Mouse (Mus musculus) kidney, embryonic 14.5 days (tissue): Measurements from ENCODE around the gene Twf1. TPM values are rescaled to one million over a fixed set of nuclear protein-coding genes. Genes with fewer than 3 reads are reported as not detected.

ENCODE experiments used
- ATAC-seq: fragments of 200-750 bp; cut with Nextera tagmentation; 2 replicates; pipeline ENCODE4 v1.8.0; 2017; ENCODE audit warnings: moderate number of reproducible peaks, mild to moderate bottlenecking, moderate TSS enrichment, moderate library complexity; ENCODE audit not compliant: low FRiP score, low TSS enrichment
- H3K27ac ChIP-seq: fragments of 300-500 bp; sonication (generic); 2 replicates; pipeline ENCODE4 v1.5.1; 2014; ENCODE audit warnings: low read depth, mild to moderate bottlenecking, low read length, moderate library complexity, mixed read lengths
- H3K27me3 ChIP-seq: fragments of 300-500 bp; sonication (generic); 2 replicates; pipeline ENCODE4 v1.6.1; 2014; ENCODE audit warnings: mild to moderate bottlenecking, low read length; ENCODE audit not compliant: control insufficient read depth, insufficient read depth
- H3K36me3 ChIP-seq: fragments of 300-500 bp; sonication (generic); 2 replicates; pipeline ENCODE4 v1.6.1; 2014; ENCODE audit warnings: low read length, mixed read lengths; ENCODE audit not compliant: control insufficient read depth, insufficient read depth
- H3K4me1 ChIP-seq: fragments of 300-500 bp; sonication (generic); 2 replicates; pipeline ENCODE4 v1.6.1; 2014; ENCODE audit warnings: low read length, mixed read lengths; ENCODE audit not compliant: control insufficient read depth, insufficient read depth
- H3K4me2 ChIP-seq: fragments of 300-500 bp; sonication (generic); replicated peaks from 2 replicates; pipeline ENCODE4 v1.6.1; 2014; ENCODE audit warnings: low read depth, mild to moderate bottlenecking, low read length
- H3K4me3 ChIP-seq: fragments of 300-500 bp; sonication (generic); 2 replicates; pipeline ENCODE4 v1.5.1; 2014; ENCODE audit warnings: mild to moderate bottlenecking, low read length
- H3K9ac ChIP-seq: fragments of 300-500 bp; sonication (generic); 2 replicates; pipeline ENCODE4 v1.6.1; 2014; ENCODE audit warnings: low read depth, mild to moderate bottlenecking, low read length, moderate library complexity
- H3K9me3 ChIP-seq: fragments of 300-500 bp; sonication (generic); 2 replicates; pipeline ENCODE4 v1.6.1; 2016; ENCODE audit warnings: low read length; ENCODE audit not compliant: control insufficient read depth
- WGBS: fragments of 180-500 bp; shearing (Covaris S2); extraction: QIAGEN DNeasy Blood & Tissue Kit; methylation state at CpG from one replicate; pipeline ENCODE4 v1.1.7; 2014; 5-methylcytosine and 5-hydroxymethylcytosine counted together
- polyA plus RNA-seq: library from polyadenylated mRNA; unstranded; fragments of >200 nt; fragmentation: Nextera tagmentation; extraction: Ambion mirVana; gene quantifications from 2 replicates; pipeline ENCODE4 v1.2.1, GENCODE M21; 2014

Twf1 gene
- polyA plus RNA-seq, 1 experiment from 2014 or later: 86.5 TPM

DNA sequence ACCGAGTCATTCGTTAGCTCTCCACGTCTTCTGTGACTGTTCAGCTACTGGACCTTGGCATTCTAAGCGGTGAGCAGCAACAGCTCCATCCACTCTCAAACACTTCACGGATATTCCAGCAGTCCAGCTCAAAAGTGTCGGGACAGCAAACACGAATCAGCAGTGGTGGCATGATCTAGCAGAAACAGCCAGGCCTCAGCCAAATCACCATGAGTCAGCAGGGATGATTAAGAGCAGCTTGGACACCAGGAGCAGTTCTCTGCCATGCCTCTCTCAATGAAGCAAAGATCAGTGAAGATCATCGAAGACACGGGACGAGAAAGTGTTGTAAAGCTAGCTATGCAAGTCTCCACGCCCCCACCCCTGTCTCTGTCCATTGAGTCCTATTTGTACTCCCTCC, 26.3 kb upstream of the Twf1 start:
- Histone ChIP-seq H3K27me3 (no peaks in the 10 kb centered on the region), H3K4me1 (no peaks in the 10 kb centered on the region), H3K27ac (no peak overlapping the region), H3K9me3 (no peaks in the 10 kb centered on the region), H3K4me2 (no peak overlapping the region), H3K36me3 (no peaks in the 10 kb centered on the region), H3K4me3 (no peak overlapping the region), H3K9ac (no peak overlapping the region)
- WGBS: 94% methylated on average over 11 of the region's 11 CpGs
- no peak for ATAC-seq

DNA sequence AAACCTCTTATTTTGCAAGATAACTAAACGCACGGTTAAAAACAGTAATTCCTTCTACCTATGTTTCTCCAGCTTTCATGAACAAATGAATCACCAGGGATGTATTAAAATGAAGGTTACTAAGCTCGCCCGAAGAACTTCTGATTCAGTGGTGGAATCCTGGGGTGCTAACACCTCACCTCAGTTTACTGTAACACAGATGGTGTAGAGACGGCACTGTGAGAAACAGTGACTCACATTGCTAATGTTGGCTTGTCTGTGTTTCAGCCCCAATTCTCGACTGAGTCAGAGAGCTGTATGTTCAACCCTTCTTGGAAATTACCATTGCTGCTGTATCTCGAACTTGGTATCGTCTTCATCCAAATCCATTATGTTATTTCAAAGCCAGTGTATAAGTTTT, 18.1 kb upstream of the Twf1 start:
- Histone ChIP-seq H3K27me3 (no peaks in the 10 kb centered on the region), H3K9me3 (no peaks in the 10 kb centered on the region), H3K9ac (no peak overlapping the region), H3K4me3 (no peak overlapping the region), H3K4me1 (no peaks in the 10 kb centered on the region), H3K4me2 (no peak overlapping the region), H3K36me3 (no peaks in the 10 kb centered on the region), H3K27ac (no peak overlapping the region)
- WGBS: 96% methylated on average over 8 of the region's 8 CpGs
- ATAC-seq: no peak

DNA sequence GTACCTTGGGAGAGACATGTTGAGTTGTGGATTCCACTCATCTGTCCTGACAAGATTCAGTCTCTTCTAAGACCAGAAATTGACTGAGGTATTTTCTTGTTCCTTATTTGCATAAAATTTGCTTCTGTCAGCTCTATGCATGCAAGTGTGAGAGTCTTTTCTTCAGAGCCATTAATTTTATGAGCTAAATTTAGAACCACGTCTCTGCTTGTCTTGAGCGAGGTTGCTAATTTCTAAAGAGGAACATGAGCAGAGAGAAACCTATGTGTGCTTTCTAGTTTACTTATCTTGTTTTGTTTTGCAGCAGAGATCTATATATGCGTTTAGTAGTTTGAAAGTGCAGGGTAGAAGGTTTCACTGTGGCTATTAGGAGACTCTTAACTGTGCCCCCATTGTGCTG, 12.8 kb upstream of the Twf1 start:
- Histone ChIP-seq H3K27me3 (no peaks in the 10 kb centered on the region), H3K4me2 (no peak overlapping the region), H3K9ac (no peak overlapping the region), H3K4me3 (no peak overlapping the region), H3K27ac (no peak overlapping the region), H3K36me3 (no peaks in the 10 kb centered on the region), H3K4me1 (no peaks in the 10 kb centered on the region), H3K9me3 (no peaks in the 10 kb centered on the region)
- no peak for ATAC-seq
- 44% methylated on average over 3 of the region's 3 CpGs for WGBS

DNA sequence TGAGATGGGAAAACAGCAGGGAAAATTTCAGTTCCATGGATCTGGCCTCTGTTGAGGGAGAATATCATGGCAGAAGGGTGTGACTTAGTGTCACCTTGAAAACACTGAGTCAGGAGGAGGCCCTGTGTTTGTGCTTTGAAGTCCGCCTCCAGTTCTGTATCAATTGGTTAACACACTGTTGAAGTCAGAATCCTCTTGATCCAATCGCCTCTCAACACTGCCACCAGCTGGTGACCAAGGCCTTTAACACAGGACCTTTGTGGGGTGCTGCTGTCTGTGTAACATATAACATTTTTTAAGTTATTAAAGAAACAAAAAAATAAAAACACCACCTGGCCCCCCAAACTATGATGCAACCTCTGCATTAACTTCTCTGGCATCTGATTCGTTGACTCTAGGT, 11.7 kb upstream of the Twf1 start:
- H3K4me3 ChIP-seq: no peak overlapping the region
- no peak overlapping the region for H3K4me2 ChIP-seq
- no peak overlapping the region for H3K9ac ChIP-seq
- WGBS: 27% methylated on average over 3 of the region's 3 CpGs
- H3K27me3 ChIP-seq: no peaks in the 10 kb centered on the region
- no peaks in the 10 kb centered on the region for H3K4me1 ChIP-seq
- no peaks in the 10 kb centered on the region for H3K36me3 ChIP-seq
- no peaks in the 10 kb centered on the region for H3K9me3 ChIP-seq
- H3K27ac ChIP-seq: no peak overlapping the region
- 0 out of 2 replicates have a peak, but pooled peaks have one; percentile 26 for ATAC-seq

DNA sequence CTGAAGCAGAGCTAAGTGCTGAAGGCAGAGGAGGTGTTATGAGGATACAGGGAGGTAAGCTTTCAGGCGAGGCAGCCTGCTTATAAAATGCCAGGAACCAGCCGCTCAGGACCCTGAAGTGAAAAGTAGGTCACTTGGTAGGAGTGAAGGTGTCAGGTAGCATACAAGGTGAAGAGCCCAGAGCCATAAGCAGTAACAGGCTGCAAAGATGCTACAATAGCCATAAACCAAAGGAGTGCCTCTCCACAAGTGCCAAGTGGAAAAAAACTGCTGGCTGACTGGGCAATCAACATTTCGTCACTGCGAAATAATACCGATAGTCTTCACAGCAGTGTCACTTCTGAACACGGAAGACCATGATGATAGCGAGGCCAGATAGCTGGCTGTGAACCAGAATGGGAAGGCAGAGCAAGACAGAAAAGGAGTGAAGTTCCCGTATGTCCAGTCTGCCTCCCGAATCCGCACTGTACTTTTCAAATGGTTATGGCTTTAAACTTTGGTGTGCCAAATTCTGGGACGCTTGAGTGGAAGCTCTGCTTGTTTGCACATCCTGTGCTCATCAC, 10.5 kb upstream of the Twf1 start:
- Histone ChIP-seq H3K27ac (no peak overlapping the region), H3K27me3 (no peaks in the 10 kb centered on the region), H3K4me1 (no peaks in the 10 kb centered on the region), H3K4me2 (no peak overlapping the region), H3K9ac (no peak overlapping the region), H3K36me3 (no peaks in the 10 kb centered on the region), H3K9me3 (no peaks in the 10 kb centered on the region), H3K4me3 (no peak overlapping the region)
- no peak for ATAC-seq
- 58% methylated on average over 11 of the region's 11 CpGs for WGBS

DNA sequence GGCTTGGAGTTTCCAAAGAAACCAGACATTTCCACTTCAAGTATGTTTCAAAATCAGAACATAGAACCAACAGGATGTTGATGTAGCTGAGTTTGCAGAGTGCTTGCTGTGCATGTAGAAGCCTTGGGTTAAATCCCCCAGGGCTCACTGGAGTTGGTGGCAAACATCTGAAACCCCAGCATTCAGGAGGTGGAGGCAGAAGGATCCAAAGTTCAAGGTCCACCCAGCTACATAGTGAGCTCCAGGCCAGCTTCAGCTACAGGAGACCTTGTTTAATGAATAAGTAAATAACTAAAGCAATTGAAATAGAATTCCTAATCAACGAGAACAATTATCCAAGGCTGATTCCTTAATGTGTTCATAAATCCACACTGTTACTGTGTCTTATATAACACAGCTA, 3.9 kb upstream of the Twf1 start:
- H3K9ac ChIP-seq: no peak overlapping the region
- H3K4me1 ChIP-seq: 0 out of 2 replicates have a peak, but pooled peaks cover 2% of the 10 kb centered on the region
- WGBS: 73% methylated on average over 1 of the region's 1 CpGs
- no peak for ATAC-seq
- H3K36me3 ChIP-seq: no peaks in the 10 kb centered on the region
- H3K27me3 ChIP-seq: no peaks in the 10 kb centered on the region
- no peak overlapping the region for H3K4me3 ChIP-seq
- no peak overlapping the region for H3K27ac ChIP-seq
- no peaks in the 10 kb centered on the region for H3K9me3 ChIP-seq
- H3K4me2 ChIP-seq: no peak overlapping the region

DNA sequence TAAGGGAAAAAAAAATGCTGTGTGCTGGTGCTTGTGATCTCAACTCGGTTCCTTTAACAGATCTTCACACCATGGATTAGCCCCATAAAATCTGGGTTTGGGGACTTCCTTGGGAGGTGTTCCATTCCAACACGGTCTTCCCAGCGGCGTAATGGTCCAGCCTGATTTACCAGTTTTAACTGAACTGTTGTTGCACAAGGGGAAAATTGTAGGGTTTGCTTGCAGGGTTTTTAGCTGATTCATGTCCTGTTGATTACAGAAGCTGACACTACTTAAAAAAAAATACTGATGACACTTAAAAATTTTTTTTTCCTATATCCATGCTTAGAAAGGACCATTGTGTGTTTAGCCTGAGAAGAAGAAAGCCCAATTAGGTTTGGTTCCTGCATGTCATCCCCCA, 1.7 kb upstream of the Twf1 start:
- Histone ChIP-seq H3K4me2 (no peak overlapping the region), H3K4me1 (peaks cover 2% of the 10 kb centered on the region; the same call in 1 of the 2 replicates), H3K27me3 (no peaks in the 10 kb centered on the region), H3K9ac (no peak overlapping the region), H3K27ac (no peak overlapping the region), H3K36me3 (peaks cover under 1% of the 10 kb centered on the region; the same call in 1 of the 2 replicates), H3K9me3 (no peaks in the 10 kb centered on the region), H3K4me3 (no peak overlapping the region)
- WGBS: 28% methylated on average over 4 of the region's 4 CpGs
- ATAC-seq: no peak

DNA sequence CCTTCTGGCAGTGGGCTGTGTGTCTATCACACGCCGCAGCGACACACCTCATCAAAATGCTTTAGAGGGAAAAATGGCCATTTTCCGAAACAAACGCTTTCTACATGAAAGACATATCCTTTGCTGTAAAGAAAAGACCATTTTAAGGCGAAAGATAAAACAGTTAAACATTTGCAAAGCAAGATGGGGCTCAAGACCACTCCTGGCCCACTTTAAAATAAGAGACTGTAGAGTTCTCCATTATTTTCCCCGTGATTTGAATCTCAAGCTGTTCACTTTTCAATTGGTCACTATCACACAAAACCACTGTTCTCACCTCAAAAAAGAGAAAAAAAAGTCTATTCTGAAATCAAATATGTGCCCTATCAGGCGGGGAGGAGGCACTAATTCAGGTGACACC, 394 bp upstream of the Twf1 start:
- Histone ChIP-seq H3K36me3 (peaks cover 13% of the 10 kb centered on the region; the same call in 1 of the 2 replicates), H3K27me3 (no peaks in the 10 kb centered on the region), H3K4me2 (peak overlapping the region; percentile 41; the same call in 1 of the 2 replicates), H3K9ac (no peak overlapping the region), H3K9me3 (no peaks in the 10 kb centered on the region), H3K4me1 (peaks cover 2% of the 10 kb centered on the region; the same call in 1 of the 2 replicates), H3K27ac (no peak overlapping the region), H3K4me3 (peak overlapping the region; percentile 94)
- ATAC-seq: no peak; the same call in 1 of the 2 replicates
- 16% methylated on average over 8 of the region's 8 CpGs for WGBS

DNA sequence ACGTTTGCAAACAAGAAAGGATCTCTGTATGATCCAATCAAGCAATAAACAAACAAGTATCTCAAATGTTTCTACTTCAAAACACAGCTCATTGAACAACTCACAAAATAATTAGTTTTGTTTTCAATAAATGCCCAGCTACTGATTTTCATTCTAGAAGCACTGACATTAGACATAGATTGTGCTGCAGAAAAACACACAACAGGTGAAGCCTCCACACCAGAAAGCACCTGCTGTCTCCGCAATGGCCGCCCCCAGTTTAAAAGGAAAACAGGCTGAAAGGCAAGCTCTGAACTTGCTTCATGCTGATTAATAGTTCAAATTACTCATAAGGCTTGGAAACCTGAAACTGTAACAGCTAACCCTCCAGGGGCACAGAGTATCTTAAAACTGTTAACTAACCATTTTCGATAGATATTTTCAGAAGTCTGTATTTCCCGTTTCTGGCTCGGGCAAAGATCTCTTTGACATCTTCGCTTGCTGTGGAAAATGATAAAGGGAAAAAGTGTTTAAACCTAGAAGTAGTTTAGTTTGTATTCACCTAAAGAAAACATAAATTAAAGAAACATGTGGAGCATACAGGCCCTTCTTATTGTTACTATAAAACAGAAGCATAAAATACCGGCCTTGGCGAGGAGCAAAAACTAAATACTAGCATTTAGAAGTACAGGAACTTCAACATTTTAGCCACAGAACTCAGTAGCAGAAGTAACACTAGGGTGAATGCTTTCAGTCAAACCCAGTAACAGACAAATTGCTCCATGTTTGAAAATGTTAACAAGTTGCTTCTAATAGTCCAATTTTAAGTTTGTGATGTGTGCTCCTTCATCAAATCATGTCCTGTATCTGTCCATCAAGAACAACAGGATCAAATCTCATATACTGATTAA, 1.6 kb downstream of the Twf1 start:
- Histone ChIP-seq H3K4me2 (peak overlapping the region; percentile 67), H3K36me3 (peaks cover 32% of the 10 kb centered on the region), H3K4me1 (peaks cover 2% of the 10 kb centered on the region; the same call in 1 of the 2 replicates), H3K9ac (0 out of 2 replicates have a peak overlapping the region, but pooled peaks have one; percentile 96), H3K27me3 (no peaks in the 10 kb centered on the region), H3K27ac (no peak overlapping the region), H3K9me3 (no peaks in the 10 kb centered on the region), H3K4me3 (peak overlapping the region; percentile 94; the same call in 1 of the 2 replicates)
- 78% methylated on average over 9 of the region's 9 CpGs for WGBS
- ATAC-seq: no peak
